Mouse (Mus musculus) colon, adult 2 months (tissue): ENCODE measurements around the gene Hrasls5. TPM values are rescaled to one million over a fixed set of nuclear protein-coding genes. Genes with fewer than 3 reads are reported as not detected.

Experiments
- polyA plus RNA-seq: library from polyadenylated mRNA; depleted of rRNA; stranded (reverse); fragments of >200 nt; gene quantifications from 2 replicates; pipeline ENCODE4 v1.2.3, GENCODE M21; 2012; rRNA removed

Gene Hrasls5
- polyA plus RNA-seq = 0.71 TPM in 1 of 2 replicates, not detected in the other

DNA sequence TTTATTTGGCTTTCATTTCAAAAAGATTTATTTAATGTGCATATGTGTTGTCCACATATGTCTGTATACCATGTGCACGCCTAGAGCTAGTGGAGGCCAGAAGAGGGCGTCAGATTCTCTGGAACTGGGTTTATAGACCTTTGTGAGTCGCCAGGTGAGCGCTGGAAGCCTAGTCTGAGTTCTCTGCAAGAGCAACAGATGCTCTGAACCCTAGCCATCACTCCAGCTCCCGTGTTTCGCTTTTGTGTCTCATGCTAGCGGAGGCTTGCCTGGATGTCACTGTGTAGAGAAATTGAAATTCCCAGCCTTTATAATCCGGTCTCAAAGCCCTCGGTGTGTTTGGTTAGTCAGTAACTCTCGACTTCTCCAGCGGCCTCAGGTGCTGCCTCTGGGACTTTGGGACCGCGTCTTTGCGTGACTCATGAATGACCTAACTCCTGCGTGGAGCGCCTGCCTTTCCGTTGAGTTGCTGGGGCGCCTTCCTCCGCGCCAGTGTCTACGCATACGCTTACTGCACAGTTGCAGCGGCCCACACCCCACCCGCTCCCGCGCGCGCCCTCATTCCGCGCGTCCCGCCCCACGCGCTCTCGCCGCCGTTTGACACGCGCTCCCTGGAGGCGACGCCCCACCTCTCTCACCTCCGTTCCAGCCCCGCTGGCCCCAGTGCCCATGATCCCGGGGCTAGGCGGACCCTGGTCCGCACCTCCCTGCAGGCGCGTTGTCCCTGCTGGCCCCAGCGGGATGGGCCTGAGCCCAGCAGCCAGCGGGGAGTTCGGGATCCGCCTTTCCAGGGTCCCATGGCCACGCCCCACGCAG is at the start of gene Hrasls5:
TSS of gene Hrasls5 (plus strand) at position 600 of the 816 bp plus-strand sequence.

DNA sequence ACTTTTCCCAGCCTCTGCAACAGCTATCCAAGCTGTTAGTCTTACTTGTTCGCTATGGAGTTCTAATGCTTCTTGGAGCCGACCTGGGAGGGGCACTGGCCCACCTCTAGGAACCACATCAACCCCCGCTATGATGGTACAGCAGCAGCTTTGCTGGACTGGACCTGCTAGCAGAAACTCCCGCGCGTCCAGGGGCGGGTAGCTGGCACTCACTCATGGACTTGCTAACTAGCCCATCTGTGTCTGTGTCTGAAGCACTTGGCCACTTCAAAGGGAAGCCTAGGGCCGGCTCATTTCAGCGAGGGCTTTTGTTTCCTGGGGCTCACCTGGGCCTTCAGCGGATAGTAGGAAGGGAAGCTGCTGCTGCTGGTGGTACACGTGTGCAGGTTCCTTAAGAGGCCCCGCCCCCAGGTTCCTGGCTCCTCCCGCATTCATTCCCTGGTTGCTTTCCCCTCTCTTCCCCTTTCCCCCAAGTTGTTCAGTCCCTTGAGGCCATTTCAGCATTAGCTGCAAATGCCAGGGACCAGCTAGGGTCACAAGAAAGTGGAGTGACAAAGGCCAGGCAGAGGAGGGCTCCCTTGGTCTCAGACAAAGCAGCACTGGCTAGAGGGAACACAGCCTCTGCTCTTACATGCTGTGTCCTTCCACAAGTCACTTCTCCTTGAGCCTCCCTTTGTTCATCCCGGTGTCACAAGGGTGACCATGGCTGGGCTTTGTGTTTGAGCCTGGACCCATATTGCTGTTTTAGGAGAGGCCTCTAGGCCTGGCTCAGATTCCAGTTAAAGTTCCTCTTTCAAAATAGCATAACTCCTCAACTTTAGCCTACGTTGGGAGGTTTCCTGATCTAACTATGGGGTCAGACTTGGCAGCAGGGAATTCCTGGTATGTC is 5.3 kb upstream of the Hrasls5 start, which contains the start of gene Lgals12:
TSS of gene Lgals12 (minus strand) at position 393 of the 889 bp plus-strand sequence.

Other genes with a start within 250 kb of the Hrasls5 start
- gene Spindoc, start 229.5 kb upstream of the Hrasls5 start, polyA plus RNA-seq = 18.5 and 22.0 TPM in 2 replicates
- gene 2700081O15Rik, start 194.9 kb upstream of the Hrasls5 start, polyA plus RNA-seq = 21.6 and 22.2 TPM in 2 replicates
- 74.8 and 101 TPM in 2 replicates for gene Rtn3, start 129.3 kb upstream of the Hrasls5 start, polyA plus RNA-seq
- 6.7 and 7.1 TPM in 2 replicates for gene Atl3, start 118.5 kb upstream of the Hrasls5 start, polyA plus RNA-seq
- gene Pla2g16, start 55.1 kb upstream of the Hrasls5 start, polyA plus RNA-seq = 20.4 and 21.3 TPM in 2 replicates
- gene Lgals12, start 5.3 kb upstream of the Hrasls5 start, polyA plus RNA-seq = 10.9 and 13.1 TPM in 2 replicates
- gene Slc22a19, start 98.8 kb downstream of the Hrasls5 start, polyA plus RNA-seq = not detected in 2 replicates
- not detected in 2 replicates for gene Slc22a26, start 190.1 kb downstream of the Hrasls5 start, polyA plus RNA-seq